Mouse (Mus musculus): Measurements from ENCODE around the gene Tmem101. TPM values are rescaled to one million over a fixed set of nuclear protein-coding genes. Genes with fewer than 3 reads are reported as not detected.

The Tmem101 gene
- polyA plus RNA-seq, 2 experiments: 7.8 to 8.9 TPM

- Histone ChIP-seq H3K27me3 (ENCODE audit: control insufficient read depth, insufficient read depth, low read length) (peaks cover 54% of the 10 kb centered on the region), H3K4me2 (ENCODE audit: low read depth) (no peak overlapping the region), H3K27ac (no peak overlapping the region), H3K9ac (replicated peaks) (no peak overlapping the region), H3K9me3 (ENCODE audit: control insufficient read depth, low read length) (no peaks in the 10 kb centered on the region), H3K4me1 (replicated peaks; ENCODE audit: control insufficient read depth in 2 of 2, insufficient read depth in 2 of 2, low read length in 1 of 2) (peaks cover 7 to 12% of the 10 kb centered on the region in 2 experiments), H3K36me3 (replicated peaks; ENCODE audit: control insufficient read depth, insufficient read depth, low read depth) (no peaks in the 10 kb centered on the region), H3K4me3 (ENCODE audit: insufficient read depth in 1 of 2, low read depth in 2 of 2, low read length in 2 of 2) (no peak overlapping the region)
- no peak for DNase-seq (ENCODE audit: low read depth in 3 of 3, low spot score in 3 of 3)
- WGBS (ENCODE audit: insufficient replicate concordance): under 1% methylated on average over 21 of the region's 21 CpGs
- no peak for ATAC-seq (ENCODE audit: insufficient read depth)
- no peak for TF ChIP-seq EP300 (IDR thresholded peaks at IDR 0.05; ENCODE audit: low read depth)
- no peak for TF ChIP-seq CTCF (IDR thresholded peaks at IDR 0.05; ENCODE audit: low read depth)
These were observed 49.3 kb downstream of the Tmem101 start for GRCm38 (mm10) chr11:102106911-102107310.

Other genes with a start within 250 kb of the Tmem101 start
- gene Sost, start 189.4 kb downstream of the Tmem101 start, polyA plus RNA-seq (2012; rRNA removed): 0.04 and 0.12 TPM in 2 replicates
- not detected in 2 replicates for gene Sost, start 189.4 kb downstream of the Tmem101 start, polyA plus RNA-seq (2014; fragmentation: Nextera tagmentation; extraction: Ambion mirVana)
- not detected in 2 replicates for gene Cfap97d1, start 172.1 kb downstream of the Tmem101 start, polyA plus RNA-seq (2012; rRNA removed)
- not detected in 2 replicates for gene Cfap97d1, start 172.1 kb downstream of the Tmem101 start, polyA plus RNA-seq (2014; fragmentation: Nextera tagmentation; extraction: Ambion mirVana)
- 3.3 and 4.8 TPM in 2 replicates for gene Dusp3, start 169.4 kb downstream of the Tmem101 start, polyA plus RNA-seq (2012; rRNA removed)
- gene Dusp3, start 169.4 kb downstream of the Tmem101 start, polyA plus RNA-seq (2014; fragmentation: Nextera tagmentation; extraction: Ambion mirVana): 6.3 and 7.2 TPM in 2 replicates
- 0.21 and 0.27 TPM in 2 replicates for gene Mpp3, start 127.9 kb downstream of the Tmem101 start, polyA plus RNA-seq (2012; rRNA removed)
- gene Mpp3, start 127.9 kb downstream of the Tmem101 start, polyA plus RNA-seq (2014; fragmentation: Nextera tagmentation; extraction: Ambion mirVana): not detected in 2 replicates
- 0.29 and 0.38 TPM in 2 replicates for gene Cd300lg, start 114.9 kb downstream of the Tmem101 start, polyA plus RNA-seq (2012; rRNA removed)
- gene Cd300lg, start 114.9 kb downstream of the Tmem101 start, polyA plus RNA-seq (2014; fragmentation: Nextera tagmentation; extraction: Ambion mirVana): 0.56 and 0.59 TPM in 2 replicates
- gene Mpp2, start 67.9 kb downstream of the Tmem101 start, polyA plus RNA-seq (2012; rRNA removed): 11.9 and 13.1 TPM in 2 replicates
- 7.4 and 10.6 TPM in 2 replicates for gene Mpp2, start 67.9 kb downstream of the Tmem101 start, polyA plus RNA-seq (2014; fragmentation: Nextera tagmentation; extraction: Ambion mirVana)
- not detected in 2 replicates for gene Ppy, start 55.1 kb downstream of the Tmem101 start, polyA plus RNA-seq (2012; rRNA removed)
- gene Ppy, start 55.1 kb downstream of the Tmem101 start, polyA plus RNA-seq (2014; fragmentation: Nextera tagmentation; extraction: Ambion mirVana): not detected in 2 replicates
- gene Pyy, start 48.6 kb downstream of the Tmem101 start, polyA plus RNA-seq (2012; rRNA removed): 0.22 and 0.57 TPM in 2 replicates
- gene Pyy, start 48.6 kb downstream of the Tmem101 start, polyA plus RNA-seq (2014; fragmentation: Nextera tagmentation; extraction: Ambion mirVana): not detected in 2 replicates
- gene Nags, start 10.9 kb downstream of the Tmem101 start, polyA plus RNA-seq (2012; rRNA removed): 10.1 and 11.3 TPM in 2 replicates
- gene Nags, start 10.9 kb downstream of the Tmem101 start, polyA plus RNA-seq (2014; fragmentation: Nextera tagmentation; extraction: Ambion mirVana): 7.2 and 7.5 TPM in 2 replicates
- 10.4 and 15.4 TPM in 2 replicates for gene Lsm12, start 28.9 kb upstream of the Tmem101 start, polyA plus RNA-seq (2012; rRNA removed)
- 51.4 and 56.2 TPM in 2 replicates for gene Lsm12, start 28.9 kb upstream of the Tmem101 start, polyA plus RNA-seq (2014; fragmentation: Nextera tagmentation; extraction: Ambion mirVana)
- gene G6pc3, start 33.2 kb upstream of the Tmem101 start, polyA plus RNA-seq (2012; rRNA removed): 12.6 and 14.8 TPM in 2 replicates
- gene G6pc3, start 33.2 kb upstream of the Tmem101 start, polyA plus RNA-seq (2014; fragmentation: Nextera tagmentation; extraction: Ambion mirVana): 7.3 and 10.1 TPM in 2 replicates
- gene Hdac5, start 73.8 kb upstream of the Tmem101 start, polyA plus RNA-seq (2012; rRNA removed): 8.8 and 10.0 TPM in 2 replicates
- 6.4 and 7.3 TPM in 2 replicates for gene Hdac5, start 73.8 kb upstream of the Tmem101 start, polyA plus RNA-seq (2014; fragmentation: Nextera tagmentation; extraction: Ambion mirVana)
- gene BC030867, start 92.5 kb upstream of the Tmem101 start, polyA plus RNA-seq (2012; rRNA removed): 10.9 and 11.3 TPM in 2 replicates
- 10.8 and 13.2 TPM in 2 replicates for gene BC030867, start 92.5 kb upstream of the Tmem101 start, polyA plus RNA-seq (2014; fragmentation: Nextera tagmentation; extraction: Ambion mirVana)
- gene Asb16, start 112.3 kb upstream of the Tmem101 start, polyA plus RNA-seq (2012; rRNA removed): 0.39 and 0.44 TPM in 2 replicates
- 0.05 and 0.08 TPM in 2 replicates for gene Asb16, start 112.3 kb upstream of the Tmem101 start, polyA plus RNA-seq (2014; fragmentation: Nextera tagmentation; extraction: Ambion mirVana)
- 19.1 and 19.8 TPM in 2 replicates for gene Tmub2, start 128.5 kb upstream of the Tmem101 start, polyA plus RNA-seq (2012; rRNA removed)
- gene Tmub2, start 128.5 kb upstream of the Tmem101 start, polyA plus RNA-seq (2014; fragmentation: Nextera tagmentation; extraction: Ambion mirVana): 19.3 and 24.7 TPM in 2 replicates
- 11.0 and 11.6 TPM in 2 replicates for gene Atxn7l3, start 140.2 kb upstream of the Tmem101 start, polyA plus RNA-seq (2012; rRNA removed)
- gene Atxn7l3, start 140.2 kb upstream of the Tmem101 start, polyA plus RNA-seq (2014; fragmentation: Nextera tagmentation; extraction: Ambion mirVana): 3.6 and 4.7 TPM in 2 replicates
- gene Ubtf, start 163.3 kb upstream of the Tmem101 start, polyA plus RNA-seq (2012; rRNA removed): 19.9 and 34.7 TPM in 2 replicates
- 42.5 and 48.8 TPM in 2 replicates for gene Ubtf, start 163.3 kb upstream of the Tmem101 start, polyA plus RNA-seq (2014; fragmentation: Nextera tagmentation; extraction: Ambion mirVana)
- 570 and 632 TPM in 2 replicates for gene Slc4a1, start 209.8 kb upstream of the Tmem101 start, polyA plus RNA-seq (2012; rRNA removed)
- 606 and 703 TPM in 2 replicates for gene Slc4a1, start 209.8 kb upstream of the Tmem101 start, polyA plus RNA-seq (2014; fragmentation: Nextera tagmentation; extraction: Ambion mirVana)
- 1.4 and 1.9 TPM in 2 replicates for gene Rundc3a, start 237.0 kb upstream of the Tmem101 start, polyA plus RNA-seq (2012; rRNA removed)
- 1.0 and 1.2 TPM in 2 replicates for gene Rundc3a, start 237.0 kb upstream of the Tmem101 start, polyA plus RNA-seq (2014; fragmentation: Nextera tagmentation; extraction: Ambion mirVana)

Measured in liver, embryonic 14.5 days (tissue).